Mouse (Mus musculus) stomach, postnatal 0 days (tissue): ENCODE measurements around the gene Pde11a.

Experiments used
- CTCF ChIP-seq: IDR thresholded peaks from 2 replicates; pipeline ENCODE4 v1.5.1; 2016; ENCODE audit warnings: antibody characterized with exemption, low read depth, mild to moderate bottlenecking, moderate library complexity
- EP300 ChIP-seq: optimal IDR thresholded peaks from 2 replicates; pipeline ENCODE3; 2016; ENCODE audit warnings: antibody characterized with exemption

GRCm38 (mm10) chr2:75950685-75951084 lies 387.9 kb downstream of the Pde11a start:
- TF ChIP-seq EP300 (no peak), CTCF (no peak)
